Mouse (Mus musculus) fibroblast of lung, adult 2 months (primary cell): ENCODE data around the gene Wdr3.

ENCODE experiments used
- DNase-seq: peaks from one replicate; pipeline ENCODE4 v3.0.0-alpha.2; 2011; ENCODE audit warnings: low read depth

The Wdr3 gene

DNA sequence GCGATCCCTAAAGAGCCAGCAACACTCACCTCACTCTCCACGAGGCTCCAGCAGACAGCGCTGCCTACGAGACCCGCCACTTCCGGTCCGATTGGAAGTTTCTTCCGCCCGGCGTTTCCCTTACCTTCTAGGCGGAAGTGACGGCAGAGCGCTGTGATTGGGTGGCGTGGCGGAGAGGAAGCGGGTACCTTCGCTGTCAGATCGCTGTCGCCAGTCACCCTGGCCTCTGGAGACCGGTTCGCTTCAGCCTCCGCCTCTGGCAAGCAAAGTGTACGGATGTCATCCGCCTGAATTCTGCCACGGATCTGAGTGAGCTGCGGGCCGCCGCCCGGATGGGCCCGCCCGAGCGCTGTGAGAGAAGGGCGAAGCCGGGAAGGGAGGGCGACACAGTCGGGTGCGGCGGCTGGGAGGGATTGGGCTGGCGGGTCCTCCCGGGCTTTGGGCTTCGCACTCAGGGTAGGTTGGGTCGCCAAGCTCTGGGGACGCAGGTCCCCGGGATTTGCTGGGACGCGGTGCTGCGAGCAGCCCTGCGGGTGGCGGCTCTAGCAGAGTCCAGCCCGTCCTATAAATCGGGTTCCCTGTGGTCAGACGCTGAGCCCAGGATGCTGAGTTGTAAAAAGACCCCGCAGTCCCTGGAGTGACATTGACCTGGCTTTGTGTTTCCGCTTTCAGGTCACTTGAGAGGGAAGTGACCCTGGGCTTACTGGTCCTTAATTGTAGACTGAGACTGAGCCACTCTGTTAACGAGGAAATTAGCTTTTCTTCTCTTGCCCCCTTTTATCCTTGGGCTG lies at the start of gene Wdr3, which contains the start of gene Gdap2:
Gene Wdr3 (minus strand): TSS at position 93 of the 791 bp plus-strand sequence.
Gene Gdap2 (plus strand): TSS at position 67 of the 791 bp plus-strand sequence.
- peak; percentile 77 for DNase-seq

DNA sequence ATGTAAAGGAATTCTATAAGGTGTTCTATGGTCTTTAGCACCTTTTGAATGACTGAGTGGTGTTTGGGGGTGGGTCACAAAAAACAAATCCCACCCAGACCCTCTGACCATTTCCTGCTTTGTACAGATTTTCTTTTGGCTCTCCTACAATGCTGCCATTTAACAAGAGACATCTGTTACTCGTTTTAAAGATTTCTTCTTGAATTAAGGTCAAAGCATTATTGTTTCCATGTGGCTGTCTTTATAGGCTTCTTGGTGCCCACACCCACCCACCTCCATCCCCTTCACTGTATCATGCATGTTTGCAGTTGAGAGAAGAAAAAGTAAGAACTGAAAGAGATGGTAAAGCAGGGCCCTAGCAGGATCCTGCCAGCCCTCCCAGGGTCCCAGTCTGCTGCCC lies 44.8 kb upstream of the Wdr3 start:
- DNase-seq = no peak

DNA sequence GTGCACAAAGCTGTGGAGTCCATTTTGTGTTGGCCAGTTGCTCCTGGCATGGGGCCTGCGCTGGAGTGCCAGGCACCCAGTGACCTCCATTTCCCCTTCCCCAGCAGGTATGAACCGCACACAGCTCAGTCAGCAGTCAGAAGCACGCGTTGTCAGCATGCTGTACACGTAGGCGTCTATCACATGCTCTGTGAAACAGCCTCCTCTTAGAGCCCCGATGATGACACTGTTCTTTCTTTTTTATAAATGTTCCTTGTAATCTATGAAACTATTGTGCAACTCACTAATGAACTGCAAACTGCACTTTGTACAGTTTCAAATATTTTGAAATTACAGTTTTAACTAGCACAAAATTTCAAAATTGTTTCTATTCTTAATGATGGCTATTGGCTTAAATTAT lies 39.3 kb upstream of the Wdr3 start:
- DNase-seq = no peak

DNA sequence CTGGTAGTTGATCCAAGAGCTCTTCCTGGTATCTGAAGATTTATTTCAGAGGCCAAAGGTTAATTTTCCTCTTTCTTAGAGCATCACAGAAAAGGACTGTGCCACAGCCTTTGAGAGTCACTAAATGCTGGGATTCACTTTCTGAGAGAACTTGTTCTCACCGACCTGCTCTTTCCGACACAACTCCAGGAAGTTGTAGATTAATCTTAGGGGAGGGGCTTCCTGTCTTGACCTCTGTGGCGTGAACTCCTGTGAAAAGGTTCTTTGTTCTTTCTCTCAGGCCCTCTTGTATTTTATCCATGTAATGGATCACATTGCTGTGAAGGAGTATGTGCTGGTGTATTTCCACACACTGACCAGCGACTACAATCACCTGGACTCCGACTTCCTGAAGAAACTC lies 32.0 kb upstream of the Wdr3 start:
- DNase-seq = peak; percentile 8

DNA sequence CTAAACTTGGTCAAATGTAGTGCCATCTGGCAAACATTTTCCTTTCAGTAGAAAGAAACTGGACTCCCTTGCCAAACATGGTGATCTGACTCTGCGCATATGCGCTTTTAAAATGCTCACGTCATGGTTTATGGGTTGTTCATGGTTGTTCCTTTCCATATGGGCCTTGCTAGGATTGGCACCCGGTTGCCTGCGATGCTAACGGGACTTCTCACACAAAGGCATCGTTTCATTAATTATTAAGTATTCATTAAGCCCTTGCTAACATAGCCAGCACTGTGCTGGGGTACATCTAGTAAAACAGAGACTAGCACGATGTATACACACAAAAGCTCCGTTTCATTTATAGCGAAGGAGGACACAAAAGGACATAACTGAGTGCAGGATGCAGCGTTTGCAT lies 27.7 kb upstream of the Wdr3 start:
- DNase-seq = no peak

DNA sequence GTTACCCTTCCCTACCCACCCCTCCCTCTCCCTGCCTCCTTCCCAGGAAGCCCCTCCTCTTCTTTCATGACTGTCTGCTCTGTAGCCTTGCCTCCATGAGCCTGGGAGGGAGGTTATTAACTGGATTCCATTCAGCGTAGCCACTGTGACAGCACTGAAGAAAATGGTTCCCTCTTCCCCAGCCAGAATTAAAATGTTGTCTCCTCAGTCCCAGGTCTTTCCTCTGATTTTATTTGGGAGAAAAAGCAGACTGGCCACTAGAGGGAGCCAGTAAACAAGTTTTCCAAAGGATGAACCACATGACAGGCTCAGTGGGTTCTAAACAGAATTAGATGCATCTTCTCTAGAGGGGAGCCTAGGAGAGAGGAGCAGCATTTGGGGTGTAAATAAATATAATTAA lies 27.2 kb upstream of the Wdr3 start:
- DNase-seq = peak; percentile 32

DNA sequence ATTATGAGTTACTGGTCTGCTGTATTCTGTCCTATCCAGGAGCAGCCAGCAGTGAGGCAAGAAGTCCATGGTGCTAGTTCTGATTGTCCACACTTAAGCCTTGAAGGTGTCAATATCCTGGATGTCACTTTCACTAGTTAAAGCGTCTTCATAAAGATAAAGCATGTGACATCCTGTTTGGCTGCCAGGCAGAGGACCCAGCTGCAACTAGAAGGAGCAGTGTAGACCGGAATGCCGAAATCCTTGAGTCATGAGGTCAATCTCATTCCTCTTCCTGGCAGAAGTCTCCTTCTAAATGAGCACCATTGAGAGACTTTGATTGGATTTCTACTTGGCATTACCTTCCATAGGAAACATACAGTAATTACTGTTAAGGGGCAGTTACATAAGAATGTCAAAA lies 18.3 kb upstream of the Wdr3 start:
- DNase-seq = no peak

DNA sequence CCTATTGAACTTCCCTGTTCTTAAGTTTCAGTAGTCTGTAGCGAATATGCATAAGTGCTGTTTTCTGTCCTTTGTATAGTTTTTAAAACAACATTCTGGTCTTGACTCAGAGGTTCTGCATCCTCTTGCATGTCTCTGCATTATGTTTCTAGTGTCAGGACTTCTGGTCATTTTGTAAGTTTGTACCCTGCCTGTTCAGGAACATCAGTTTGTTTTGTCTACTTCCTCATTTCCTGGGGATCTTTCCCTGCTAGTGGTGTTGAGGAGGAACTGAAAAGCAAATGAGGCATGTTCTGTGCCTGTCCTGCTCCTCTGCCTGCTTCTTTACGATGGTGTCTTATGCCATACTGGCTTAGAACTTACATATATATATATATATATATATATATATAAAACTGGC lies 13.8 kb upstream of the Wdr3 start:
- no peak for DNase-seq

DNA sequence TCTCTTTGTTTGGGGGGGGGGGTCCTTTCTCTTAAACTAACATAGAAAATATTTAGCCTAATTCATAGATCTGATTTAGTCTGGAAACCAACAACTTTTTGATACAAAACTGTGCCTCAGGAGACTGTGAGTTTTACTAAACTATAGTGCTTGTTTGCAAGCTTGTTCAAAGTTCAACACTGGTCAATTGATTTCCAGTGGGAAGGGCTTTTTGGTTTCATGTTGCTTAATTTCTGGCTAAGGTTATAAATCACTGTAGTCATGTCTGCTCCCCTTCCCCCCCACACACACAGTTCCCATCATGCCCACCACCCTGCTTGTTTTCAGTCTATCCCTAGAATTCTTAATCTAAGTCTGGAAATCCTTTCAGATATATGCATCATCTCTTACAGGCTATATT lies 2.8 kb upstream of the Wdr3 start:
- DNase-seq = no peak

DNA sequence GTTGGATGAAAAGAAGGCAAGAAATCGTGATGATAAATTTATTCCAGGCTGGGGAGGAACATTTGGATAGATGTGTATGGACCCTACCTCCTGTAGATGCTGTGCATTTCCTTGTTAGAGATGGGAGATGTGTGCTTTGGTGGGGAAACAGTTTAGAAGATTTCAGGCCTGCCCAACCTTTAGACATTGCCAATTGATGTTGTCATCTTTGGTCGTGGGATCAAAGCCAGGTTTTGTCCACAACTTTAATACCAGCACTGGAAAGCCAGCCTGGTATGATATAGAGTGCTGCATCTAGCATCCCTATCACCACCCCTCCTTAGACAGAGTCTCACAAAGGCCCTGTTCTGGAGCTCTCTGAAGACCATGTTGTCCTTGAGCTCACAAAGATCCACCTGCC lies 1.3 kb upstream of the Wdr3 start:
- no peak for DNase-seq

DNA sequence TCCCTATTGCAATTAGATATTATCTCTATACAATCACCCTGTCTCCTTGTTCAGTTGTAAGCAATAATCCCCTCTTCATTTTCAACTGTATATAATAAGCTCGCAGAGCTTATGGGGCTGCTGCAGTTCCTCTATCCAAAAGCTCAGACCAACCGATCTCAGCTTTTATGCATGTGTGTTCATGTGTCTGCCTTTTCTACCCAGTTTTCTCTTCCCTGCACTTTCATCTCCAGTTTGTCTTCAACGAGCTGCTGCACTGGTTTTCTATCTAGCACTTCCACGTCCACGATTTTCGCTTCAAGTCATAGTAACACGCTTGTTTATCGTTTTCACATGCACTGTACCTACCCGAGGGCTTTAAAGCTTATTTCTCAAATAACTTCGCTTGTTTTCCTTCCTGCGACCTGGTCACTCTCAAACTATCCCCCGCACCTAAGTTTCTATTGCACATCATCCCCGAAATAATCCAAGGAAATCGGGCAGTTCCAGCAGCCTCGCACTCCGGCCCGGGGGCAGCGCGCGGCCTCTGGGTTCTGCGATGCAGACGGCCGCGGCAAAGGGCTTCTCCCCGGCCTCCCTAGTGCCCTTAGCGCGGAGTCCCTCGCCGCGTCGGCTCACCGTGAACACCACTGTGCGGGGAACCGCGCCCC lies 417 bp downstream of the Wdr3 start:
- no peak for DNase-seq

DNA sequence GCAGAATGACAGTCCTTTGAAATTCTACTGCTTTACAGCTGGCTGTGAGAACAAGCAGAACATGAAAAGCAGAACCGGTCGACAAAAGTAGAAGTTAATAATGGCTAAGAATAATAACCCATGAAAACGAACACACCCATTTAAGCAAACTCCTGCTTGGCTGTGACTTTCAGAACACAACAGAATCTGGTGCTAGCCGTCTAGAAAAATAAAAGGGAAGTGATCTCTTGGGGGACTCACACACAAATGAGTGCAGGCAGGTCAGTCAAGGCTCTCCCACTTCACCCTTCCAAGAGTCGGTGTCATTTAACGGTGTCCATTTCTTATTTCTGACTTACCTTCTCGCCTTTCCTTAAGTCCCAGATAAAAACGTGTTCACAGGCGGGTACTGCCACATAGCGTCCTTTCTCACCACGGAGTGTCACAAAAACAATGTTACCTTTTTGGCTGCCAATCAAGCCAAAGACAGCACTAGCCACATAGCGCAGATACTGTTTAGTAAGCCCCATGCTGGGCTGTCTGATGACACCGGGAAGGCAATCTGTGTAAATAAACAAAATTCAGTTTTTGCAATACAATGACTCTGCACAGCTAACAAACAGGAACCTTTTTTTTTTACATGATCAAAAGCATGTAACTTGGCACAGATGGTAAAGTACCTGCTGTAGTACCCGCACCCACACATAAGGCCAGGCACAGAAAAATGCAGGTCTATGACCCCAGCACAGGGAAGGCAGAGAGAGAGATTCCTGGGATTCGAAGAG lies 1.3 kb downstream of the Wdr3 start:
- no peak for DNase-seq

DNA sequence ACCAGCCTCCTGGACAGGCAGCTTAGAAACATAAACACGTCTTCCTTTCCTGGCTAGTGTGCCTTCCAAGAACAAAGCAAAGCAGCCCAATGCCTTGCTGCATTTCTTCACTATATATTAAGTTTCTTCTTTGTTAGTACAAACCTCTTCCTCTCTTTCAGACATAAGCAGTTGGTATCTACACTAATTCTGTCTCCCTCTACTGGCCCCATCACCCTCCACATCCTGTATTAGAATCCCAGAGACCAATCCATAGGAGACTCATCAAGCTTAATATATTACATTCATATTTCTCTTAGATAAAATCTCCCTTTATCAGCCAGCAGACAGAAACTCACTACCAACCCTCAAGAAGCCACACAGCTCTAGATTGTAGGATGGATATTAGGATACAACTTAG lies 39.8 kb downstream of the Wdr3 start:
- DNase-seq = no peak

DNA sequence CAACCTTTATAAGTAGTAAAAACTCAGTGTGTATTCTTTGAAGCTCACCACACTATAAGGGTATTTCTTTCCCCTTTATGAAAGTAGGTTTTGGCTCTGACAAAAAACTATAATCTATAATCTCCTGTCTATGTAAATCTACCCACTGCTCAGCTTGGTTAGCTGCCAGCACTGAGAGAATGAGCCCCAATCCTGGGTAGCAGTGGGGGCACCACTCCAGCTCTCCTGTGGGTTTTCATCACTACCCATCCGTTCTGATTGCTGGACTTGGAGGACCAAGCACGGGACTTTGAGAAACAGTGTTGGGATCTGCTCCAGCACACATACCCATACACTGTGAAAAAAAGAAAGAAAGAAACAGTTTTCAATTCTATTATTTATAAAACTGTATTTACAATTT lies 40.2 kb downstream of the Wdr3 start:
- DNase-seq = no peak

DNA sequence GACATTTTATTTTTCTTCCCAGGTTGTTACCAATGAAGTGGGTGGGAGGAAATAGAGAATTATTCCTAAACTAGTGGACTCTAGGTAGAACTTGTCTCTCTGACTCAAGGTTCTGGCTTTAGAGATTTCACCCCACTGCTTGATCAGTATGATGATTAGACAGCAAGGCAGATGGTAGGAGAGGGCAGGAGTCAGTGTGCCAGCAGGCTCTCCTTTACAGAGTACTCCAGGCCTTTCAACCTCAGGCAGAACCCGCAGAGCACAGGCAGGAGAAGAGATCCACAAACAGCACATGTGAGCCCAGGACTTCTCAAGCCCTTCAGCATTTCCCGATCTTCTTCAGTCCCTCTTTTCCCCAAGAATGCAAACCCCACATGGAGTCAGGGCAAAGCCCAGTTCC lies 43.5 kb downstream of the Wdr3 start:
- no peak for DNase-seq

DNA sequence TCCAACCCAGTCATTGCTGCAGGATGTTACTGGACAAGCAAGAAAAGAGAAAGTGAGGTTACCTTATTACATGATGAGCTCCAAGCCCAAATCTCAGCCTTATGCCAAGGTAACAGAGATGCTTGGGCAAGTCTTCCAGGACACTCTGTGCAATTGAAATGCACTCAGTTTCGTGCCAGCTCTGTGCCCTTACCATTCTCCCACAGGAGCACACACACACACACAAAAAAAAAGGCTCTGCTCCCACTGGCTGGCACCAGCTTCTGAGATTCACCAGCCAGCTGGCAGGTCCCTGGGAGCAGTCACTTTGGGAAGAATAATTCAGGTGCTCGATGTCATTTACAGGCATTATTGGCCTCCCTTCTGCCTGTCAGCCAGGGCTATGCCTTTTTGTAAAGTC lies 55.5 kb downstream of the Wdr3 start:
- DNase-seq = no peak

DNA sequence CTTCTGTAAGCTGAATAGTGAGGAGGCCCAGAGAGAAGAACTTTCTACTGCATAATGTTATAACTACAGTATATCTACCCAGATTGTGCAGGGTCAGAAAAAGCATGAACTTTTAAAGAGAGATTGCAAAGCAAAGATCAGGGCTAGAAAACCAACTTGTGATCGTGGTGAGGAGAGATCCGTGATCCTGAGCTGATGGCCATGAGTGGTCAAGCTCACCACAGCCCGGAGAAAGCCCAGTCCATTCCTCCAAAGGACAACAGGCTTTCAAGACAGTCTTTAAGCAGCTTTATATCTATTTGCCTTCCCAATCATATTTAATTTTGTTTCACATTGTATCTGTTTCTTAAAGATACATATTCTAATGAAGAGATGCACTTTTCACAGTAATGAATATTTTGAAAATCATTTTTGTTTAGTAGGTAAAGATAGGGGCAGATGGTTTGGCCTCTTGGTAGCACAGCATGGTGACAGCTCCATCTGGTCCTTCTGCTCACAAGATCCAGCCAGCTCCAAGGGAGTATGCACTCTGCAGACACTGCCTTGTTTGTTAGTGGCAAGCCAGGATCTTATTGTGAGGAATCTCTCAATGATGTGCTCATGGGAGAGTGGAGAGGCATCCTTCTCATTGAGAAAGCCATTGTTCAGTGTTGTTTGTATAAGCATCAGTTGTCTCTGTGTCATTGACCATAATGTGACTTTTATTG lies 59.7 kb downstream of the Wdr3 start:
- no peak for DNase-seq
